Mouse (Mus musculus): ENCODE results near the gene Chrm2. TPM values are rescaled to one million over a fixed set of nuclear protein-coding genes. Genes with fewer than 3 reads are reported as not detected.

Gene Chrm2
- polyA plus RNA-seq, 1 experiment: 0.07 TPM

DNA sequence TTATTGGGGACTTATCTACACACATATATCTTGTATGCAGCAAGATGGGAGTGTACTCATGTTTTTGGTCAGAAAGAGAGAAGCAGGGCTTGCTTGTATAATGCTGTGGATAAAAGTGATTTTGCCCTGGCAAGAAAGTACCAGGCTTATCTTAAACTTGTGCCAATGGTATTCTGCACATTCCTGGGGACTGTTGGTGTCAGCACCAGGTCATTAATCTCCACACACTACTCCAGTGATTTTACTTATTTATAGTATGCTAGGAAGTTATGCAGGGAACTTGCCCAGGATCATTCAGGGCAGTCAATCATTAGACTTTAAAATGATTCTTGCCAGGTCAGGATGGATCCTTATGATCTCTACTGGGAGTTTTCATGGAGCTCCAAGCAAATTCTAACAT lies 63.6 kb downstream of the Chrm2 start:
- Histone ChIP-seq H3K4me1 (ENCODE audit: control insufficient read depth, insufficient read depth, insufficient read length) (no peaks in the 10 kb centered on the region), H3K27ac (ENCODE audit: insufficient read depth, low read length) (no peak overlapping the region), H3K27me3 (ENCODE audit: control insufficient read depth, insufficient read depth, low read length) (no peaks in the 10 kb centered on the region), H3K4me3 (ENCODE audit: extremely low read depth, insufficient read depth, insufficient read length) (no peak overlapping the region), H3K36me3 (ENCODE audit: control insufficient read depth, insufficient read depth, low read length) (no peaks in the 10 kb centered on the region)
- no peak for TF ChIP-seq POLR2A (IDR thresholded peaks at IDR 0.05; ENCODE audit: low read depth, low read length)
- no peak for DNase-seq (ENCODE audit: low read depth in 1 of 2, low spot score in 2 of 2)

DNA sequence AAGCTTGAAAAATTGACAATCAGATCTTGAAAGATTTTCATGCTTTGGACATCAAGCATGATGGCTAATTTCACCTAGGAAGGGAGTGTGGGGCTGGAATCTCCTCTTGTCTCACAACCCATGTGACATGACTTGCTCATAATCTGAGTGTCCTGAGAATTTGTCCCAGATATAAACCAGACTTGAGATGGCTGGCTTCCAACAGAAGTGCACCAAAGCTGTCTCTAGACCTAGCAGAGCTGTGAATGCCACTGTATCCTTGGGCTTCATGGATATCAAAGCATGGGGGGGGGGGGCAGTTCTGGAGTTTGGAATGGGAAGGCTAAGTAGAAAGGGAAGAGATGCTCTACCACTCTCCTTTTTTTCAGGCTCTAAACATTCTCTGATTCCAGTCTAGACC lies 67.2 kb downstream of the Chrm2 start:
- H3K4me3 ChIP-seq (ENCODE audit: extremely low read depth, insufficient read depth, insufficient read length): no peak overlapping the region
- no peaks in the 10 kb centered on the region for H3K27me3 ChIP-seq (ENCODE audit: control insufficient read depth, insufficient read depth, low read length)
- H3K36me3 ChIP-seq (ENCODE audit: control insufficient read depth, insufficient read depth, low read length): no peaks in the 10 kb centered on the region
- no peak for TF ChIP-seq CTCF (IDR thresholded peaks at IDR 0.05; ENCODE audit: extremely low read depth, insufficient read depth, insufficient read length, insufficient replicate concordance)
- TF ChIP-seq POLR2A (IDR thresholded peaks at IDR 0.05; ENCODE audit: low read depth, low read length): no peak
- no peak for DNase-seq (ENCODE audit: low read depth in 1 of 2, low spot score in 2 of 2)
- no peak overlapping the region for H3K27ac ChIP-seq (ENCODE audit: insufficient read depth, low read length)
- H3K4me1 ChIP-seq (ENCODE audit: control insufficient read depth, insufficient read depth, insufficient read length): no peaks in the 10 kb centered on the region

DNA sequence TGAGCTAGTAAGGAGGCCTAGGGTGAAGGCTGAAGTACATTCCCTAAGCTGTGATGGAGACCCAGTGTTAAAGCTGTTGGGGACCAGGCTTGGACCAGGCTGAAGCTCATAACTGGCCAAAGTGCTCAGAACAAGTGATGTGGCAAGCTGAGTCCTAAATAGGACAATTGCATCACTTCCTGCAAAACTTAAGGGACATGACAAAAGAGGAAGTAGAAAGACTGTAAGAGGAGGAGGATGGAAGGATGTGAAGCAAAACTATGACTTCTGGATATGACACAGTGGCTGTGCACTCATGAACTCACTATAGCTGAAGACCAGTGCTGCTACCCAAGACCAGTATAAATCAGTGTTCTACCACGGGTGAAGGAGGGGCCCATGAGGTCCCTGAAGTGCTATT lies 69.1 kb downstream of the Chrm2 start:
- 56% methylated on average over 1 of the region's 1 CpGs for WGBS
- Histone ChIP-seq H3K27me3 (ENCODE audit: control insufficient read depth, insufficient read depth, low read length) (no peaks in the 10 kb centered on the region), H3K27ac (ENCODE audit: insufficient read depth, low read length) (no peak overlapping the region), H3K36me3 (ENCODE audit: control insufficient read depth, insufficient read depth, low read length) (no peaks in the 10 kb centered on the region), H3K4me1 (ENCODE audit: control insufficient read depth, insufficient read depth, insufficient read length) (no peaks in the 10 kb centered on the region), H3K4me3 (ENCODE audit: extremely low read depth, insufficient read depth, insufficient read length) (no peak overlapping the region)
- TF ChIP-seq POLR2A (IDR thresholded peaks at IDR 0.05; ENCODE audit: low read depth, low read length): no peak
- TF ChIP-seq CTCF (IDR thresholded peaks at IDR 0.05; ENCODE audit: extremely low read depth, insufficient read depth, insufficient read length, insufficient replicate concordance): no peak
- DNase-seq (ENCODE audit: low read depth in 1 of 2, low spot score in 2 of 2): no peak

DNA sequence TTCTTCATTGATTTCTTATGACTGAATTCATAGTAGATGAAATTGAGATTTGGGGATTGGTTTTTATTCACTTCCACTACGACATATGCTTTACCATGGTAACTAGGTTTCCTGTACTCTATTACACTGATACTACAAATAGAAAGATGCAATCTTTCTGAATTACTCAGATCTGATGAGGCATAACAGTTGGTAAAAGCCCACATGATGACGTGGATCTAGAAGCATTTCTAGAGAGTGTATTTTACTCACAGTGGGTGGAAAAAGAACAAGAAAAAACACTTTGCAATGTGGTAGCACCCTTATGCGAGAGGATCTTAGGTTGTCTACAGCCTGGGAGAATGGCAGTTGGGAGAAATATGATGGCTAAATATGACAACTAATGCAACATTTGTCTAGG lies 76.1 kb downstream of the Chrm2 start:
- H3K36me3 ChIP-seq (ENCODE audit: control insufficient read depth, insufficient read depth, low read length): no peaks in the 10 kb centered on the region
- H3K27ac ChIP-seq (ENCODE audit: insufficient read depth, low read length): no peak overlapping the region
- DNase-seq (ENCODE audit: low read depth in 1 of 2, low spot score in 2 of 2): no peak
- H3K27me3 ChIP-seq (ENCODE audit: control insufficient read depth, insufficient read depth, low read length): no peaks in the 10 kb centered on the region
- H3K4me3 ChIP-seq (ENCODE audit: extremely low read depth, insufficient read depth, insufficient read length): no peak overlapping the region
- 83% methylated on average over 3 of the region's 3 CpGs for WGBS
- no peaks in the 10 kb centered on the region for H3K4me1 ChIP-seq (ENCODE audit: control insufficient read depth, insufficient read depth, insufficient read length)
- TF ChIP-seq POLR2A (IDR thresholded peaks at IDR 0.05; ENCODE audit: low read depth, low read length) (no peak), CTCF (IDR thresholded peaks at IDR 0.05; ENCODE audit: extremely low read depth, insufficient read depth, insufficient read length, insufficient replicate concordance) (no peak)

DNA sequence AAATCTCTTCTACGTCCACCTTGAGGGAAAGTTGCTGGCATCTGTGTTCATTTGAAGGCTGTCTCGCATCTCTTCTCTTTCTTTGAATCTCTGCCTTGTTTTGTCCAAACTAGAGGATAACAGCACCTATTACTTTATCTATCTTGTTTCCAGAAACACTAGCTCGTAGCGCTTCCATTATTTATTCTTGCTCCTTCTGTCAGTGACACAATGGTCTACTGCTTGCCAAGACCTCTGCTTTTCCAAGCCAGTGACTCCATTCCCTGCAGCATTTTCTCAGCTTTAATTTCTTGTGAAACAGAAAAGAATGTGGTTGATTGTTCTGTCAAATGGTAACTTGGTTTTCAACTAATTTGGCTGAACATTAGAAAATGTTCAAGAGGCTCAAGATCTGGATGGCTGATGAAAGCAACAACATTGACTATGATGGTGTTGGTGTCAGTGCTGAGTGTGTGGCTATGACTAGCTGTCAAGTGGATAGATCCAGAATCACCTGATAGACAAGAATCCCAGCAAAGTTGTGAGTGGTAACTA lies 96.3 kb downstream of the Chrm2 start:
- H3K4me3 ChIP-seq (ENCODE audit: extremely low read depth, insufficient read depth, insufficient read length): no peak overlapping the region
- no peak overlapping the region for H3K27ac ChIP-seq (ENCODE audit: insufficient read depth, low read length)
- TF ChIP-seq POLR2A (IDR thresholded peaks at IDR 0.05; ENCODE audit: low read depth, low read length) (no peak), CTCF (IDR thresholded peaks at IDR 0.05; ENCODE audit: extremely low read depth, insufficient read depth, insufficient read length, insufficient replicate concordance) (no peak)
- no peaks in the 10 kb centered on the region for H3K36me3 ChIP-seq (ENCODE audit: control insufficient read depth, insufficient read depth, low read length)
- 82% methylated on average over 4 of the region's 4 CpGs for WGBS
- no peaks in the 10 kb centered on the region for H3K4me1 ChIP-seq (ENCODE audit: control insufficient read depth, insufficient read depth, insufficient read length)
- DNase-seq (ENCODE audit: low read depth in 1 of 2, low spot score in 2 of 2): no peak
- H3K27me3 ChIP-seq (ENCODE audit: control insufficient read depth, insufficient read depth, low read length): no peaks in the 10 kb centered on the region

DNA sequence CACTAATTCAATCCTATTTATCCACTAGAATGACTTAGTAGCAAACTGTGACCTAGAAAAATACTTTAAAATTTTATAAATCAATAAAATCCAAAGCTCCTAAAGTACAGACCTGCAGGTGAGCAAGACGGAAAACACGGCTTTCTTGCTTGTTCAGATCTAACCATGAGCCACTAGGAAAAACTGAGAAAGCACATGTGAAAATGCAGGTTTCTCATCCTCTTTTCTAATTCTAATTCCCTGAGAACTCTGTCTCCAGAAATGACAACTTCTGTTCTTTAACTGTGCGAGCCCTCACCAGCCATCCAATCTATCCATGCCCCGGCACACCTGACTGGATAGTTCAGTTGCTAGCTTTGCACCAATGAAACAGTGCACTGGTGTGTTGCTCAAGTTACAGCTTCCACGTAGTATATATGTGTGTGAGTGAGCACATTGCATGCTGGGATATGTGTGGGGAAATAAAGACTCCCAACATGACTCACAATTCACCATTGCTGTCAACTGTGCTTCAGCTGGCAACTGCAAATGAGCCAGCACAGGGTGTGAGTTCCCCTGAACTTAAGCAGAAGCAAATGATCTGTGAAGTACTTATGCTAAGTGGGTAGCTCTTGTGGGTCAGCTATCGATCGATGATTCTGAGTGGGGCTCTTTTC lies 119.3 kb downstream of the Chrm2 start:
- Histone ChIP-seq H3K27me3 (ENCODE audit: control insufficient read depth, insufficient read depth, low read length) (no peaks in the 10 kb centered on the region), H3K27ac (ENCODE audit: insufficient read depth, low read length) (no peak overlapping the region), H3K4me1 (ENCODE audit: control insufficient read depth, insufficient read depth, insufficient read length) (no peaks in the 10 kb centered on the region), H3K36me3 (ENCODE audit: control insufficient read depth, insufficient read depth, low read length) (no peaks in the 10 kb centered on the region), H3K4me3 (ENCODE audit: extremely low read depth, insufficient read depth, insufficient read length) (no peak overlapping the region)
- no peak for TF ChIP-seq CTCF (IDR thresholded peaks at IDR 0.05; ENCODE audit: extremely low read depth, insufficient read depth, insufficient read length, insufficient replicate concordance)
- no peak for TF ChIP-seq POLR2A (IDR thresholded peaks at IDR 0.05; ENCODE audit: low read depth, low read length)
- DNase-seq (ENCODE audit: low read depth in 1 of 2, low spot score in 2 of 2): no peak
- 79% methylated on average over 7 of the region's 7 CpGs for WGBS

DNA sequence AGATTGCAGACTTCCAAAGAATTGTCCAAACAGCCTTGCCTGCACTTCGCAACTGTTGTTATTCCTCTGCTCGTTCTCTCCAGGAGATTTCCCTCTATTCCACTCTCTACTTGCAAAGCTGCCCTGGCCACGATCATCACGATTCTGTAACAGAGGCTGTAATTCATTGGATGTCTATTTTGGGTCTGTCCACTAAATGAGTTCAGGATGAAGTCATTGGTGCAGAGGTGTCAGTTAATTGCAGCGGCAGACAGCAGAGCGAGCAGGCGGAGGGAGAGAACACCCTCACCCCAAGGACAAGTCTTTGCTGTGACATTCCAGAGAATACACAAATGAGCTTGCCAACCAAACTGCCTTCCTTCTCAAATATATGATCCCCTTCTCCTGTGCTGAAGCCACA lies 120.1 kb downstream of the Chrm2 start:
- Histone ChIP-seq H3K4me1 (ENCODE audit: control insufficient read depth, insufficient read depth, insufficient read length) (no peaks in the 10 kb centered on the region), H3K27me3 (ENCODE audit: control insufficient read depth, insufficient read depth, low read length) (no peaks in the 10 kb centered on the region), H3K36me3 (ENCODE audit: control insufficient read depth, insufficient read depth, low read length) (no peaks in the 10 kb centered on the region), H3K4me3 (ENCODE audit: extremely low read depth, insufficient read depth, insufficient read length) (no peak overlapping the region), H3K27ac (ENCODE audit: insufficient read depth, low read length) (no peak overlapping the region)
- TF ChIP-seq POLR2A (IDR thresholded peaks at IDR 0.05; ENCODE audit: low read depth, low read length) (no peak), CTCF (IDR thresholded peaks at IDR 0.05; ENCODE audit: extremely low read depth, insufficient read depth, insufficient read length, insufficient replicate concordance) (no peak)
- WGBS: 62% methylated on average over 7 of the region's 7 CpGs
- no peak for DNase-seq (ENCODE audit: low read depth in 1 of 2, low spot score in 2 of 2)
